Mouse (Mus musculus): ENCODE results near the gene Cstb. TPM values are rescaled to one million over a fixed set of nuclear protein-coding genes. Genes with fewer than 3 reads are reported as not detected.

The Cstb gene
- 98.8 and 114 TPM in 2 replicates for polyA plus RNA-seq (2015; fragmentation: Nextera tagmentation; extraction: Ambion mirVana)

DNA sequence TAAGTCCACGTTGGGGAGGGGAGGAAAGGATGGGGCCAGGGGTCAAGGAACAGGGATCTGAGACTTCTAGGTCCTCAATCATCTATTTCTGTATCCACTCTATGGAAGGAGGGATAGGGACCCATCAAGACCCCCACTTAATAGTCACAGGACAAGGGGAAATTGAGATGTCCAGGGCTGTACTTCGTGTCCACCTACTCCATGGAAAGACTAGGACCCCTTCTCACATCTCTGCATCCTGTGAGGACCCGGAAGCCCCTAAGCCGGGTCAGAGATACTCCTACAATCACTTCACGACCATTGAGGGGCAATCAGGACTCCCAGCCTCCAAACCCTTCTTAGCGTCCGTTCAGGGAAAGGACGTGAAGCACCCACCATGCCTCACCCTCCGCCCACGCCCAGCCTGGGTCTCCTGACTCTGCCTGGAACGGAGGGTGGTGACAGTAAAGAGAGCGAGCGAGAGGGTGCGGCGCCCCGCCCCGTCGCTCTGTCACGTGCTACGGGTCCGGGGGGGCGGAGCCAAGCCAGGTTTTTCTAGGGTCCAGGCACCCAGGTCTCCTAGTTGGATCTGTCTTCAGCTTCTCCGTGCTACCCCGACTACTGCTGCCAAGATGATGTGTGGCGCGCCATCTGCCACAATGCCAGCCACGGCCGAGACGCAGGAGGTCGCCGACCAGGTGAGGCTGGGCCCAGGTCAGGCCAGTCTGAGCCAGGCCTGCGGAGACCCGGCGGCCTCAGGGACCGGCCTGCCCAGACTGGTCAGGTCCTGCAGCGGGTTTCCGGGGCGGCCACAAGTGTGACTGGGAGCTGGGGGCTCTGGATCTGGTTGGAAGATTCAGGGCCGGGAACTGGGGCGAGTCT lies at the start of gene Cstb:
TSS of gene Cstb (plus strand) at position 489 of the 861 bp plus-strand sequence.
- Histone ChIP-seq H3K9me3 (no peaks in the 10 kb centered on the region), H3K4me1 (peaks cover 10% of the 10 kb centered on the region), H3K27ac (replicated peaks) (peak within 1 kb of the TSS; percentile 79), H3K27me3 (replicated peaks) (no peaks in the 10 kb centered on the region), H3K36me3 (peaks cover 30% of the 10 kb centered on the region), H3K4me3 (peak within 1 kb of the TSS; percentile 91), H3K4me2 (peak within 1 kb of the TSS; percentile 82), H3K9ac (peak within 1 kb of the TSS; percentile 95)
- ATAC-seq (ENCODE audit: extremely low read depth, insufficient number of reproducible peaks, low FRiP score, low TSS enrichment): peak; percentile 89
- 1% methylated on average over 40 of the region's 40 CpGs for WGBS

DNA sequence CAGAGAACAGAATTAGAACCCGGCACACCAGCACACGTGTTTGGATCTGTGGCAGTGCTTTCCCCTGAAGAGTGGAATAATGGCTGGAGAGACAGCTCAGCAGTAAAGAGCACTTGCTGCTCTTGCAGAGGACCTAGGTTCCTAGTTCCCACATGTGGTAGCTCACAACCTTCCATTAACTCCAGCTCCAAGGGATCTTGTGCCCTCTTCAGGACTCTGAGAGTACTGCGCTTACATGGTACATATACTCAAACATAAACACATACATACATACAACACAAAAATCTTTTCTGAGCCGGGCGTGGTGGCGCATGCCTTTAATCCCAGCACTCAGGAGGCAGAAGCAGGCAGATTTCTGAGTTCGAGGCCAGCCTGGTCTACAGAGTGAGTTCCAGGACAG lies 47.0 kb upstream of the Cstb start:
- ATAC-seq (ENCODE audit: extremely low read depth, insufficient number of reproducible peaks, low FRiP score, low TSS enrichment): no peak
- H3K27me3 ChIP-seq (replicated peaks): peaks cover 8% of the 10 kb centered on the region; the same call in 1 of the 2 replicates
- WGBS: 91% methylated on average over 7 of the region's 7 CpGs
- no peaks in the 10 kb centered on the region for H3K36me3 ChIP-seq
- no peak overlapping the region for H3K4me2 ChIP-seq
- H3K4me1 ChIP-seq: no peaks in the 10 kb centered on the region
- no peaks in the 10 kb centered on the region for H3K9me3 ChIP-seq
- no peak overlapping the region for H3K27ac ChIP-seq (replicated peaks)
- H3K9ac ChIP-seq: no peak overlapping the region
- H3K4me3 ChIP-seq: no peak overlapping the region

DNA sequence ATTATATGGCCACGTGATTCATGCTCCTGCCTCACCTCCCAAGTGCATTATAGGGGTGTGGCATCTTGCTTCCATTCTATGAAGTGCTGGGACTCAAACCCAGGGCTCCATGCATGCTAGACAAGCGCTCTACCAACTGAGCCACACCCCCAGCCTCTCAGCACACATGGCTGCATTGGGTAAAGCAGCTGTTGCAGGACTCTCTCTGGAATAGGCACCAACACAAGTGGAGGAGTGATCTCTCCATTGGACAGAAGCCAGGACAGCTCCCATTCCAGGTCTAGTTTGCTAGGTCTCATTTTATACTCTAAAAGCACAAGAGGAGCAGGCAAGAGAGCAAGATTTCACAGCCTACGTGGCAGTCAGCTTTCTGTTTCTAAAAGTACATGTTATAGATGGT lies 41.9 kb upstream of the Cstb start:
- Histone ChIP-seq H3K27ac (replicated peaks) (no peak overlapping the region), H3K9me3 (no peaks in the 10 kb centered on the region), H3K4me1 (peaks cover 5% of the 10 kb centered on the region; the same call in 1 of the 2 replicates), H3K9ac (no peak overlapping the region), H3K36me3 (no peaks in the 10 kb centered on the region), H3K4me3 (no peak overlapping the region), H3K4me2 (no peak overlapping the region), H3K27me3 (replicated peaks) (no peaks in the 10 kb centered on the region; the same call in 1 of the 2 replicates)
- WGBS: 67% methylated on average over 3 of the region's 3 CpGs
- ATAC-seq (ENCODE audit: extremely low read depth, insufficient number of reproducible peaks, low FRiP score, low TSS enrichment): no peak

DNA sequence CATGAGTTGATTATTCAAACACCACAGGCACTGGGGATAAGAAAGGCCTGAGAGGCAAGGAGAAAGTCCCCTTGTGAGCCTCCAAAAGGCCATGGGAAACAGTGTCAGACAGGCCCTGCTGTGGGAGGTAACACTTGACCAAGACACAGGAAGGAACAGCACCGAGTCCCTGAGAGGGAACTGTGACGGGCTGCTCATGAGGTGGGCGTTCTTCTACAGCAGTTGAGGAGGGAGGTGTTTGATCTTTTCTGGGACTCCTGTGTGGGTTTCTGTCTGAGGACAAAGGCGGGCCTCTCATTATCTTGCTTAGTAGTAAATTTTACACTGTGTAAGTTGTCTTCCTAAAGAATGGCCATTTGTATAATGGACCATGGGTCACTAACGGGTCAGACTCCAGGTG lies 39.9 kb upstream of the Cstb start:
- H3K27ac ChIP-seq (replicated peaks): no peak overlapping the region
- no peaks in the 10 kb centered on the region for H3K36me3 ChIP-seq
- 61% methylated on average over 5 of the region's 5 CpGs for WGBS

DNA sequence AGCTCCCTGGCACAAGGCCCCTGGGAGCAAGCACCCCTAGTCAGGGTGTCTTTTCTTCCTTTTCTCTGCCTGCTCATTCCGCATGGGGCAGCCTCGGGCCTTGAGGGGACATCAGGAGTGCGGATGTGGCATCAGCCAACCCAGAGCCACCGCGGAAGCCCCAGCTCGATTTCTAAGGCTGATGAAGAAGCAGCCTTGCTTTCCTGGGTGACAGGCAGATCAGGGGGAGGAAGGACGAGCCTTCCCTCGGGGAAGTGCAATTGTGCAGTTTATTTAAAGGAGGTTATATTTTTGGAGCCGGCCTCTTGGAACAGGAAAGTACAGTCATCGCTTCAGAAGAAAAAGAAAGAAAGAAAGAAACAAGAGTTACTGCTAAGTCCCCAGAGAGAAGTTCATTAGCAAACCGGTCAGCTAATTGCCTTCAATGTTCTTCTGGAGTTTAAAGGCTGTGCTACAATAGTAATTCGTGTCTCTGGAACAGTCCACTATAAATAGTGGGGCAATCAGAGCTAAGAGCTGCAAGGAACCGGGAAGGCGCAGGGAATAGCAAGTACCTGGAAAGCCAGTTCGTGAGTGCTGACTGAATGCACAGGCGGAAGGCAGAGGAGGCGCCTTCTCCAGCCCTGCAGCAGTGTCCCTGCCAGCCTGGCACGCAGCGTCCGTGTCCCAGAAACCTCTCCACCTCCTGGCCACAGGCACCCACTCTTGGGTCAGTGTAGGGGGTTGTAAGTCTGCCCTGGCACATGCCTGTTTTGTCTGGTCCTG lies 37.1 kb upstream of the Cstb start:
- Histone ChIP-seq H3K4me3 (no peak overlapping the region), H3K36me3 (no peaks in the 10 kb centered on the region), H3K4me2 (no peak overlapping the region), H3K9me3 (no peaks in the 10 kb centered on the region), H3K9ac (peak overlapping the region; percentile 37; the same call in 1 of the 2 replicates), H3K4me1 (peaks cover 12% of the 10 kb centered on the region; the same call in 1 of the 2 replicates), H3K27me3 (replicated peaks) (peaks cover 42% of the 10 kb centered on the region), H3K27ac (replicated peaks) (no peak overlapping the region)
- 60% methylated on average over 20 of the region's 20 CpGs for WGBS
- ATAC-seq (ENCODE audit: extremely low read depth, insufficient number of reproducible peaks, low FRiP score, low TSS enrichment): no peak

More for the DNA sequence above, 39.9 kb upstream of the Cstb start:
- Histone ChIP-seq H3K9me3 (no peaks in the 10 kb centered on the region), H3K9ac (no peak overlapping the region), H3K4me3 (no peak overlapping the region), H3K27me3 (replicated peaks) (peaks cover 19% of the 10 kb centered on the region), H3K4me2 (no peak overlapping the region), H3K4me1 (peaks cover 7% of the 10 kb centered on the region; the same call in 1 of the 2 replicates)
- no peak for ATAC-seq (ENCODE audit: extremely low read depth, insufficient number of reproducible peaks, low FRiP score, low TSS enrichment)

DNA sequence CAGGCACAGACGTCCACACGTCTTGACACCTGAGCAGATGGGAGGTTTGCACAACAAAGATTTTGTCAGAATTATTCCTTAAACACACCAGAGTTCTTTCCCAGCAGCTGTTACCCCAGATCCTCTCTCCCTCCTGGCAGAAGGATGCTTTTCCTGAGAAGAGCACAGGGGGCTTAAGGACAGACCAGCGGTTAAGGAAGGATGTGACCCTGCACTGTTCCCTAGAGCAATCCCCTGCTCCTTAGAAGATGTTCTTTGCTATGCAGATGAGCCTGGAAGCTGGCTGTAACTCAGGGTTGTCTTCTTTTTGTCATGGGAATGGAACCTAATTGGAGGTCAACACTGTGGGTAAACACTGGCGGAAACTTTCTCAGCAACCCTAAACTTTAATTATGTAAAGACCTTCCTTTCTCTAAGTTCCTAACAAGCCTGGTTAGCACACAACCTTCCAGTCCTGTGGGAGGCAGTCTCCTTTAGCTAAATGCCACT lies 34.4 kb upstream of the Cstb start:
- WGBS: 22% methylated on average over 4 of the region's 4 CpGs
- no peak for ATAC-seq (ENCODE audit: extremely low read depth, insufficient number of reproducible peaks, low FRiP score, low TSS enrichment)
- Histone ChIP-seq H3K4me2 (no peak overlapping the region), H3K36me3 (no peaks in the 10 kb centered on the region), H3K9ac (no peak overlapping the region), H3K27ac (replicated peaks) (no peak overlapping the region), H3K27me3 (replicated peaks) (peaks cover 46% of the 10 kb centered on the region), H3K4me1 (peaks cover 12% of the 10 kb centered on the region; the same call in 1 of the 2 replicates), H3K9me3 (no peaks in the 10 kb centered on the region), H3K4me3 (no peak overlapping the region)

DNA sequence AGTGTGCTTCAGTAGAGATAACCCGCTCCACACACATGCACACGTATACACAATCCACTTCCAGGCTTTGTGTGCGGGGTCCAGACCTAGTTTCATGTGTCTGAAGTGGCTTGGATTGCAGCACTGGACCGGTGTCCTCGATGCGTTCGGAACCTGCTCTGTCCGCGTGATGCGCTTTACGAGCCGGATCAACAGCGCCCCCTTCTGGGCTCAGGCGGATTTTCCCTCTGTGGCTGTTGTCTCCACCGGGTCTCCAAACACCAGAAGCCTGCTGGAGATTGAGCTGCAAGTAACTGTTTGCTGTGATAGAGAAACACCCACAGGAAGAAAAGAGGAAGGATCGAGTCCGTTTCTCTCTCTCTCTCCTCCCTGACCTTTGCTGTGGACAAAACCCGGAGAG lies 33.4 kb upstream of the Cstb start:
- no peak overlapping the region for H3K27ac ChIP-seq (replicated peaks)
- H3K4me2 ChIP-seq: peak overlapping the region; percentile 43
- H3K4me1 ChIP-seq: peaks cover 16% of the 10 kb centered on the region; the same call in 1 of the 2 replicates
- H3K27me3 ChIP-seq (replicated peaks): peaks cover 46% of the 10 kb centered on the region
- no peaks in the 10 kb centered on the region for H3K36me3 ChIP-seq
- H3K9ac ChIP-seq: no peak overlapping the region
- no peaks in the 10 kb centered on the region for H3K9me3 ChIP-seq
- H3K4me3 ChIP-seq: no peak overlapping the region
- no peak for ATAC-seq (ENCODE audit: extremely low read depth, insufficient number of reproducible peaks, low FRiP score, low TSS enrichment)
- WGBS: 1% methylated on average over 18 of the region's 18 CpGs

DNA sequence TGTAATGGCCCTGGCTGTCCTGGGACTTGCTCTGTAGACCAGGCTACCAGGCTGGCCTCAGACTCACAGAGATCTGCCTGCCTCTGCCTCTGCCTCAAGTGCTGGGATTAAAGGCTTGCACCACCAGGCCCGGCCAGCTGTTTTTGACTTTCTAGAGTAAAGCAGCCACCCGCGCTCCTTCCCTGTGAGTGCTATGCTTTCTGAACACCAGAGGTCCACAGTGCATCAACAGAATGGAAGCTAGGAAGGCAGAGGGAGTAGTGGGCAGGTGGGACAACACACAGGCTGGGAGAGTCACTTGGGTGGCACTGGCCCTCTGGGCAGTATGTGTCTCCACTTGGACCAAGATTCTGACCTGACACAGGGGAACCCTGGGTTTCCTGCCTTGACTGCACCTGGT lies 30.1 kb upstream of the Cstb start:
- no peak overlapping the region for H3K4me3 ChIP-seq
- H3K36me3 ChIP-seq: peaks cover 9% of the 10 kb centered on the region
- ATAC-seq (ENCODE audit: extremely low read depth, insufficient number of reproducible peaks, low FRiP score, low TSS enrichment): no peak
- no peak overlapping the region for H3K4me2 ChIP-seq
- H3K27ac ChIP-seq (replicated peaks): no peak overlapping the region
- H3K27me3 ChIP-seq (replicated peaks): peaks cover 28% of the 10 kb centered on the region
- H3K9ac ChIP-seq: no peak overlapping the region
- no peaks in the 10 kb centered on the region for H3K9me3 ChIP-seq
- 70% methylated on average over 3 of the region's 3 CpGs for WGBS
- H3K4me1 ChIP-seq: peaks cover 27% of the 10 kb centered on the region

DNA sequence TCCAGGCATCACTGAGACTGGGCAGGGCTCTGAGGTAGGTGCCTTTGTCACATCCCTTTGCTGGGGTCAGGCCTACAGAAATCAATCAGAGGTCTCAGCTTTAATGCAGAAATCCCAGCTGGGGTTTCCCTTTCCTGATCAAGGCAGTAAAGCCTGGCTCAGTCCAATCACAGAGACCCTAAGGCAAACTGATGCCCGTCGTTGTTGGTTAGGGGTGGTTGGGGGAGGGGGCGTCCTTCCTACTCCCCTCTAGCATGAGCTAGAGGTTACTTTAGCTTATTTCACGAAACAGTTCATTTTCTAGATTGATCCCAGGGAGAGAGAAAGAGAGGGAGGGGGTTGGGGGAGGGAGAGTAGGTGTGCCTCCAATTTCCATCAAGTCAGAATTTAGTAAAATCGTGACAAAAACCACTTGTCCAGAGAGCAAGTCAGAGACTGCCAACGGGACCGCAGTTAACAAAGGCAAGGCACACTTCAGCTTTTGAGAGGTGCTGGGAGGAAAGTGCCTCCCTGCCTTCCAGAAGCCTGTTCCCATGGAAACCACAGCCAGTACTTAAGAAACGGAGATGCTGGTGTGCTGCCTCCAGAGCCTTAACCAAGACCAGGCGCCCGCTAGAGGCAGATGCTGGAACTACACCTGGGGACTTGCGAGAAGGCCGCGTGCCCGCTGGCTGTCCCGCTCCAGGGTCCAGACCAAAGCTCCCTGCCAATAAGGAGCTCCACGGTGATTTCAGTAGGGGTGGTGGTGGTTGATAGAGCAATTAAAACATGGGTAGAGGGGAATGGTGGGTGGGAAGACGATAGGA lies 29.4 kb upstream of the Cstb start:
- no peak for ATAC-seq (ENCODE audit: extremely low read depth, insufficient number of reproducible peaks, low FRiP score, low TSS enrichment)
- Histone ChIP-seq H3K4me2 (no peak overlapping the region), H3K4me1 (peaks cover 34% of the 10 kb centered on the region), H3K4me3 (no peak overlapping the region), H3K9me3 (no peaks in the 10 kb centered on the region), H3K9ac (no peak overlapping the region), H3K36me3 (peaks cover 15% of the 10 kb centered on the region), H3K27me3 (replicated peaks) (peaks cover 21% of the 10 kb centered on the region), H3K27ac (replicated peaks) (no peak overlapping the region)
- 11% methylated on average over 17 of the region's 17 CpGs for WGBS

DNA sequence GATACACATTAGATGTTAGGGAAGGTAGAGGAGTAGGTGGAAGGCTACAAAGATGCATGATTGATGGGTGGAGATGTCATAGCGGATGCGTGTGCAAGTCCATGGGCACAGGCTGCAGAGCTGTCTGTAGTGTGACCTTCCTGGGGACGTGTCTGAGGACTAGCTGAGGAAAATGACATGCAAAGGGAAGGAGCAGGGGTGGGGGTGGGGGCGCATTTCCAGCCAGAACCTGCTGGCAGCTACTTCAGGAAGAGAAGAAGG lies 28.9 kb upstream of the Cstb start:
- H3K27me3 ChIP-seq (replicated peaks): peaks cover 16% of the 10 kb centered on the region
- WGBS: 50% methylated on average over 4 of the region's 4 CpGs
- no peaks in the 10 kb centered on the region for H3K9me3 ChIP-seq
- H3K27ac ChIP-seq (replicated peaks): no peak overlapping the region
- peaks cover 35% of the 10 kb centered on the region for H3K4me1 ChIP-seq
- no peak overlapping the region for H3K9ac ChIP-seq
- H3K4me3 ChIP-seq: no peak overlapping the region
- H3K36me3 ChIP-seq: peaks cover 21% of the 10 kb centered on the region
- no peak for ATAC-seq (ENCODE audit: extremely low read depth, insufficient number of reproducible peaks, low FRiP score, low TSS enrichment)
- H3K4me2 ChIP-seq: no peak overlapping the region

All from heart, embryonic 13.5 days (tissue).